Mouse (Mus musculus) ES-Bruce4 (cell line): ENCODE data around the gene Gm4922.

Source experiments
- CTCF ChIP-seq: IDR thresholded peaks from one replicate; pipeline ENCODE4 v1.8.1; 2011; ENCODE audit warnings: low read depth, low read length
- EP300 ChIP-seq: IDR thresholded peaks from 2 replicates; pipeline ENCODE4 v1.6.1; 2011; ENCODE audit warnings: low read depth, low read length; ENCODE audit not compliant: insufficient read depth
- POLR2A ChIP-seq: IDR thresholded peaks from one replicate; pipeline ENCODE4 v1.8.1; 2011; ENCODE audit warnings: low read length; ENCODE audit not compliant: insufficient read depth

DNA sequence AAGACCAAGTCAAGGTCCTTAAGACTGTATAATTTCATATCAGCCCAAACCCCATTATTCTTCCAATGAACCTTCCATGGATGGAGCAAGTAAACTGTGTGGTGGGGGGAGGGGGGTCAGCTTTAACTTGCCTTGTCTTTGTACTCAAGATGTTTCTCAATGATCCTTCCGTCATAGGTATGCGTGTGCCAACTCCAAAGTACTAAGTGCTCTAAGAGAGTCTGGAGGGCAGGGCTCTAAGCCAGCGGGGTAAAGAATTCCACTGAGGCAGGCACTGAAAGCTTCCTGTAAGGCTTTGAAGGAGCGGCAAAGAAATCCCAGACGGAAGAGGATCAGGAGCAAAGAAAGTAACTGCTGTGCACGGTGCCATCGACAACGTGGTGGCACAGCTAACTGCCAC lies 45.6 kb downstream of the Gm4922 start:
- TF ChIP-seq CTCF (no peak), POLR2A (no peak), EP300 (no peak)
